Mouse (Mus musculus): ENCODE results near the gene Nt5dc2.

DNA sequence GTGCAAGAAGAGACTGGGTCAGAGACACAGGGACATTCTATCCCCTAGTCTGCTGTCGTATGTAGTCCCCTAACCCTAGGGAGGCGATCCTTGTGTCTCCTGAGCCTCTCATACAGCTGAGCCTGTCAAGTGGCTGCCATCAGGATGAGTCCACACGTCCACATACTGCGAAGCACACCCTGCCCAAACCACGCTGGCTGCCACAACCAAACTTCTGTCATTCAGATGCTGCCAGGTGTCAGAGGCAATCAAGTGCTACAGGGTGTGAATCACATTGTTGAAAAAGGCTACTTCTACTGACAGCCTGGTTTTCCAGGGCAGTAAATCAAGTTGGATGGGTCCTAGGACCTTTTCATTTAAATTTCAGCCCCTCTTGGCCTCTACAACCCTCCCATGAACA, 46.9 kb downstream of the Nt5dc2 start:
- TF ChIP-seq MEF2A (IDR thresholded peaks at IDR 0.05; ENCODE audit: borderline replicate concordance, low read depth, low read length) (no peak), CTCF (conservative IDR thresholded peaks at IDR 0.05 in 1 of 2, IDR thresholded peaks at IDR 0.05 in 1 of 2; ENCODE audit: low read depth in 2 of 2, low read length in 2 of 2) (no peak), SIN3A (IDR thresholded peaks at IDR 0.05; ENCODE audit: low read length) (no peak), JUN (IDR thresholded peaks at IDR 0.05; ENCODE audit: insufficient read depth, low read depth, low read length) (no peak), EP300 (IDR thresholded peaks at IDR 0.05; ENCODE audit: low read length) (no peak), MYC (IDR thresholded peaks at IDR 0.05; ENCODE audit: low read depth, low read length) (no peak), TBP (conservative IDR thresholded peaks at IDR 0.05; ENCODE audit: low read depth, low read length) (no peak), USF1 (IDR thresholded peaks at IDR 0.05; ENCODE audit: low read depth, low read length) (no peak), RCOR1 (conservative IDR thresholded peaks at IDR 0.05; ENCODE audit: low read depth, low read length) (no peak), ZNF384 (IDR thresholded peaks at IDR 0.05; ENCODE audit: low read depth, low read length) (no peak), POLR2A (IDR thresholded peaks at IDR 0.05; ENCODE audit: low read depth, low read length) (no peak), ZMIZ1 (IDR thresholded peaks at IDR 0.05; ENCODE audit: low read depth, low read length) (no peak), ETS1 (conservative IDR thresholded peaks at IDR 0.05; ENCODE audit: low read depth, low read length) (no peak)

All from CH12.LX (cell line).